Mouse (Mus musculus) WW6 (cell line): ENCODE measurements at regions not wholly inside any gene's neighbourhood (a gene's known extent, or its start where the extent isn't known, plus 50 kb on each side); places are given as distances from the start of the nearest gene placed in this dataset.

Source experiments
- DNase-seq: peaks from one replicate; pipeline ENCODE4 v3.0.0-alpha.2; 2013; ENCODE audit warnings: low read depth, low spot score

DNA sequence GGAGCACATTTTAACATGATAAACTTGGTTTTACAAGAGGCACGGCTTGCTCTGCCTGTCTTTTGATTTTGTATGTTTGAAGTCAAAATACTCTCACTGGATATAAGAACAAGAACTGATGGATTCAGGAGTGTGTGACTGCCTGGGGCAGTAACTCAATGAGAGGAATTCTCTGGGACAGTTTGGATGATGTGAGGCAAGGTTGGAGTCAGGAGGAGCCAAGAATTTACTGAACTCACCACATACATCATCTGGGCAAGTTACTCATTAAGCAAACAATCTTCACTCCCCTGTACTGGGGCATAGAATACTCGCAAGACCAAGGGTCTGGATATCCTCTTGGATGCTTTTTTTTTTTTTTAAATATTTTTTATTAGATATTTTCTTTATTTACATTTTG, 87.7 kb upstream of the 4933412E24Rik start:
- DNase-seq: no peak

GRCm38 (mm10) chr15:60101485-60102280, 85.3 kb upstream of the 4933412E24Rik start:
- no peak for DNase-seq

DNA sequence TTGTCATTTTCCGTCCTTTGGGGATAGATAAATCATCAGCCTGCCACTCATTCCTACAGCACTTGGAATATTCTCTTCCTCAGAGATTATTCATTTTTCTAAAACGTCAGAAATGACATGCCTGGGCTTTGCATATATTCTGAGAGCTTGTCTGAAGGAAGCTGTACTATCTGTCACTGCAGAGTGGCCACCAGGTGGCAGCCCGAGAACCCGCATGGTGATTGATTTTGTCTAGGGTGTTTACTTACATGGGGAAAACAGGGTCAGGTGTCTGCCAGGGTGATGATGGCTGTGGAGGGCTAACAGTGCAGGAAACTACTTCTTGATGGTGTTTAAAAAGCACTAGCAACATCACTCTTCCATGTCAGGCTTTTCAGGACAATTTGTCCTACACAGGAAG, 80.7 kb upstream of the 4933412E24Rik start:
- DNase-seq: peak; percentile 11

DNA sequence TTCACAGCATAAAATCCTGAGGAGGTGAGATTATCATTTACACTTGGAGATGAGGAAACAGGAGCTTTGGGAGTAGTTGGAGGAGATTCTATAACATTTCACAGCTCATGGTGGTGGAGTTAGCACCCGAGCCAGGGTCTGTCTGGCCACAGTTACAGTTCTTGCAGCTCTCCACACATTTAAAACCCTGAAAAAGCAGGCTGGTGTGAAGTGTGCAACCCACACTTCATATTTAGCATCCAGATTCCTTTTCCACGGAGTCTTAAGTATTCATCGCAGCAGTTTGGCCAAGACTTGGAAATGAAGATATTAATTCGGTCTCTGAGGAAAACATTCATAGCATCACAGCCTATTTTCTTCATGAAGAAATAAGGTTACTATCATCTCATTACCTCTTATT, 79.7 kb upstream of the 4933412E24Rik start:
- DNase-seq: no peak

DNA sequence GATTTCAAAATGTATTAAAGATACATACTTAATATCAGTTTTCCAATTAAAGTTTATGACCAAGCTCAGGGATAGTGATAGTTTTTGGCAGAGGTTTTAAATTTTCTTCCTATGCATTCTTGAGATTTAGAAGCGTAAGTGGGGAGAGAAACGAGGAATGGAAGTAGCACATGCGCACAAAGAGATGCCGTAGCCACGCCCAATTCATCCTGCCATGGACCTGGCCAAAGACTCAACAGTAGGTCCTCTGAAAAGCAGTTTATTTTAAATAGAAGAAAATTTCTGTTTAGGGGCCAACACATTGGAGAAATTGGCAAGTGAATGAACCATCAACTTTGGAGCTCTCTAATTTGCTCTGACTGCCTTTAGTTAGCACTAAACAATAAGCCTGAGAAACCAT, 73.5 kb upstream of the 4933412E24Rik start:
- DNase-seq: no peak

DNA sequence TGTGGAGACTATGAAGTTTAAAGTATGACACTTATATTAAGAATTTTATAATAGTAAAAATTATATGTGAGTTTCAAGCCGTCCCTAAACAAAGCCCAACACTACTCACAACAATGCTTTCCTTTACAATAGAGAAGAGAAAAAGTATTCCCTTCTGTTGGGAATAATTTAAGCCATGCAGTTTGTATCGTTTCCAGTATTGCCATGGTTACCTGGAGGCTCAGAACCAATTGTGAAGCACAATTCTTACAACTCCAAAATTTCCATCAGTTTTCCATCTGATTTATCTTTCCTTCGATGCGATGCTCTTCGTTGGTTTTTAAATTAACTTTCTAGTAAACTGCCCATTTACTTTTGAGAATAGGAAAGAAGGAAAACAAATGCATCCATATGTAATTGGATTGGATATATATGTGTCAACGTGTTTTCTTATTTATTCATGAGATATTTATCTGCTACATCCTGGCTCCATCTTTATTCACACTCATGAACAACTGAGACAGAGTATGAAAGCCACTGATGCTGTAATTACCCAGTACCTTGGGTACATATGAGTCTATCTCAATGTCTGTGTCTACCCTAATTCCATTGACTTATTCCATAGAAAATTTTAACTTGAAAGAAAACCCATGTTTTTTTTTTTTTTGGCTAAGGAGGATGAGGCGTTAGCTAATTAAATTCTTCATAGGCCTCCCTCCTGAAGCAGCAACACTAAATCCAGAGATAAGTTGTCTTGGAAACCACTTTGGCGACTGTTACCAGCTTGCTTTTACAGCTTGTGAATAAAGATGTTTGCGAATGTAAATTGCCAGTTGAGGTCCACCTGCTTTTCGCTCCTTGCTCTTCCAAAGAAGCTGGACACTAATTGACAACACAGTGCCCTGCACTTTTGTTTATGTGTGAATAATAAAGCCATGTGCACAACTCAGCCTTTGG, 72.8 kb upstream of the 4933412E24Rik start:
- DNase-seq: no peak
